Mouse (Mus musculus): ENCODE results near the gene Slco3a1. TPM values are rescaled to one million over a fixed set of nuclear protein-coding genes. Genes with fewer than 3 reads are reported as not detected.

Slco3a1 gene
- 7.0 and 9.1 TPM in 2 replicates for polyA plus RNA-seq (2016; fragmentation: Nextera tagmentation; extraction: Ambion mirVana)

DNA sequence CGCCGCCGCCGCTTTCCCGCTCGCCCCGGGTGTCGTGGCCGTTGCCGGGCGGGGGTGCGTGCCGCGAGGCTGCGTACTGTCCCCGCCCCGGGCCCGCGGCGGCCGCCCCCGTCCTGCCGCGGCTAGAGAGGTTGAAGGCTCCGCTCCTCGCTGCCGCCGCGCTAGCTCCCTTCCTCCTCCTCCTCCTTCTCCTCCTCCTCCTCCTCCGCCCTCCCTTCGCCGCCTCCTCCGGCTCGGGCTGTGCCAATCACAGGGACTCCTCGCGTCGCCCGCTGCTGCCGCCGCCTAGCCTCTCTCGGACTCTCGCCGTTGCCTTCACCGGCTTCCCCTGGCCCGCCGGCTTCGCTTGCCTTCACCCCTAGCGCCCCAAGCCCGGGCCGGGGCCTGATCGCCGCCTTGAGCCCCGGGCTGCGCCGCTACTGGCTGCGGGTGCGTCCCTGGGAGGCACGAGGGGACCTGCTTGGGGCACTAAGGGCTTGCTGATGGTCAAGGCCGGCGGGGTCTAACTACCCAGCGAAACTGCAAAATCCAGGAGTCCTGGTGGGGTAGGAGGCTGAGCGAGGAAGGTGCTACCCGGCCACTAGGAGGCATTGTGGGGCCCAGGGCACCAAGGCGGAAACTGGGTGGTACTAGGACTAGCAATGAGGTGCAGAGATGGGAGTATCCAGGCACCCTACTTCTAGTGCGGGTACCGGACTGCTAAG, at the start of gene Slco3a1:
TSS of gene Slco3a1 (minus strand) at position 173 of the 704 bp plus-strand sequence.
- peak within 1 kb of the TSS; percentile 92 for H3K27ac ChIP-seq (replicated peaks)
- DNase-seq (ENCODE audit: low spot score): peak; percentile 86
- WGBS: 1% methylated on average over 58 of the region's 66 CpGs
- peaks cover 47% of the 10 kb centered on the region for H3K27me3 ChIP-seq (ENCODE audit: low read depth, poor library complexity, severe bottlenecking)
- no peaks in the 10 kb centered on the region for H3K36me3 ChIP-seq
- H3K9me3 ChIP-seq (replicated peaks): no peaks in the 10 kb centered on the region
- peak within 1 kb of the TSS; percentile 79 for H3K4me3 ChIP-seq
- H3K4me1 ChIP-seq: peaks cover 44% of the 10 kb centered on the region

DNA sequence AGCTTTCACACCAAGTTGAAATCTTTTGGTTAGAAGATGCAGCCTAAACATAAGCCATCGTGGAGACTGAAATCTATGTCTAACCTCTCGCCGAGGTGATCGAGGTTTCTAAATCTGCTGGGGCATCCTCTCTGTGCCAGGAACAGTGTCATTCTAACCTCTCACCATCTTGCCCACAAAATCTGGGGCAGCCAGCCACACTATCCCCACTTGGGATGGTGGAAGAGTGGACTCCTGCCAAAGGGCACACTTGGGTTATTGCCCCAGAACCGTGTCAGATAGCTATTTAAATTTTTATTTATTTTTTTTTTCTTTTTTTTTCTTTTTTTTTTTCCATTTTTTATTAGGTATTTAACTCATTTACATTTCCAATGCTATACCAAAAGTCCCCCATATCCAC, 46.4 kb upstream of the Slco3a1 start:
- H3K4me1 ChIP-seq: no peaks in the 10 kb centered on the region
- H3K27me3 ChIP-seq (ENCODE audit: low read depth, poor library complexity, severe bottlenecking): no peaks in the 10 kb centered on the region
- H3K36me3 ChIP-seq: no peaks in the 10 kb centered on the region
- H3K27ac ChIP-seq (replicated peaks): no peak overlapping the region
- 93% methylated on average over 5 of the region's 5 CpGs for WGBS
- DNase-seq (ENCODE audit: low spot score): no peak
- H3K9me3 ChIP-seq (replicated peaks): no peaks in the 10 kb centered on the region
- no peak overlapping the region for H3K4me3 ChIP-seq

DNA sequence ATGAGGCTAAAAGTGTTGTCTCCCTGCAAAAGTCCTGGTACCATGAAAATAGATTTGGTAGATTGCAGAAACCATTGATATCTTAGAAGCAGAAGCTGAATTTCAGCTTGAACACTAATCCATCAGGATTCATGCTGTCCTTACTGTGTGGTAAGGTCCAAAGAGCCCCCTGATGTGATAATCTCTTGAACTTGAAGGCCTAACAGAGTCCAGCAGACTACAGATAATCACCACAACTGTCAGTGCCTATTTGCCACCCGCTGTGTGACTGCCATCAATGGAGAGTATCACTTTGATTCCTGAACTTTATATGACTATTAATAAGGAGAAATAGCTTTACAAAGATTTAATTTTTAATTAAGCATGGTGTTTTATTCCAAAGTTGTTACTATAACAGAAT, 24.8 kb upstream of the Slco3a1 start:
- 73% methylated on average over 1 of the region's 1 CpGs for WGBS
- DNase-seq (ENCODE audit: low spot score): no peak
- Histone ChIP-seq H3K36me3 (no peaks in the 10 kb centered on the region), H3K4me1 (peaks cover 4% of the 10 kb centered on the region; the same call in 1 of the 2 replicates), H3K27ac (replicated peaks) (no peak overlapping the region), H3K9me3 (replicated peaks) (no peaks in the 10 kb centered on the region), H3K4me3 (no peak overlapping the region), H3K27me3 (ENCODE audit: low read depth, poor library complexity, severe bottlenecking) (peaks cover 32% of the 10 kb centered on the region; the same call in 1 of the 2 replicates)

DNA sequence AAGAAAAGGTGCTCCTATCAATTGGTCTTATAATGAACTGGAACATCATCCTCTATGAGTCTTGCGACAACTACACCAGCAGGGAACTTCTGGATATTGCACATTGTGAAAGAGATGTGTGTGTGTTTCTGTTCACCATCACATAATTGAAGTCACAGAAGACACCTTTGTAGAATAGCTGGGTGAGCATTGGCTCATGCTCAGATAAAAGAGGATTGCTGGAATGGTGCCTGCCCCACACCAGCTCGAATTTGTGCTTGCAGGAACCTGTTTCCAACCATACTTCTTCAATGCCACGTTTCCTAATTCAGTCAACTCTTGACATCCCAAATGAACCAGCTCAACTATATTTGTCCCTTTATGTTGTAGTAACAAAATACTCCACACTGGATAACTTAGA, 21.1 kb upstream of the Slco3a1 start:
- peaks cover 15% of the 10 kb centered on the region; the same call in 1 of the 2 replicates for H3K27me3 ChIP-seq (ENCODE audit: low read depth, poor library complexity, severe bottlenecking)
- no peaks in the 10 kb centered on the region for H3K36me3 ChIP-seq
- no peak overlapping the region for H3K27ac ChIP-seq (replicated peaks)
- WGBS: 75% methylated on average over 3 of the region's 3 CpGs
- peaks cover 4% of the 10 kb centered on the region; the same call in 1 of the 2 replicates for H3K4me1 ChIP-seq
- DNase-seq (ENCODE audit: low spot score): no peak
- H3K4me3 ChIP-seq: no peak overlapping the region
- H3K9me3 ChIP-seq (replicated peaks): no peaks in the 10 kb centered on the region

DNA sequence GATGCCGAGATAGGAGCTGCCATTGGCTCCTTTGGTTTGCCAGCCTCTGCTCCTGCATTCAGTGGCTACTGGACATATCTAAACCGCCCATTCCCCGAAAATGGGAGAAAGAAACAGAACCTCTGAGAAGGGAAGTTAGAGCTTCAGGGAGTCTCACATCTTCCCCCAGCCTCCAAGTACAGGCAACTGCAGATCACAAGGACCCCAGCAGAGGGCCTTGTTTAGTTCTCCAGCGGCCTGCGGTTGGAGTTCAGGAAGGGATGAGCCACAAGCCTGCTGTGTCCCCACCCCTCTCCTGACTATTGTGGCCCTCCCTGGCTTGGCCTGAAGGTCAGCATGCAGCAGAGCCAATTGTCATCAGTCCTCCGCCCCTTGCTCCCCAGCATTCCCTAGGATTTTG, 836 bp upstream of the Slco3a1 start:
- H3K4me1 ChIP-seq: peaks cover 43% of the 10 kb centered on the region
- WGBS: 10% methylated on average over 6 of the region's 6 CpGs
- H3K4me3 ChIP-seq: peak overlapping the region; percentile 79
- no peaks in the 10 kb centered on the region for H3K9me3 ChIP-seq (replicated peaks)
- peaks cover 47% of the 10 kb centered on the region for H3K27me3 ChIP-seq (ENCODE audit: low read depth, poor library complexity, severe bottlenecking)
- no peaks in the 10 kb centered on the region for H3K36me3 ChIP-seq
- H3K27ac ChIP-seq (replicated peaks): peak overlapping the region; percentile 92; the same call in 1 of the 2 replicates
- DNase-seq (ENCODE audit: low spot score): peak; percentile 75

DNA sequence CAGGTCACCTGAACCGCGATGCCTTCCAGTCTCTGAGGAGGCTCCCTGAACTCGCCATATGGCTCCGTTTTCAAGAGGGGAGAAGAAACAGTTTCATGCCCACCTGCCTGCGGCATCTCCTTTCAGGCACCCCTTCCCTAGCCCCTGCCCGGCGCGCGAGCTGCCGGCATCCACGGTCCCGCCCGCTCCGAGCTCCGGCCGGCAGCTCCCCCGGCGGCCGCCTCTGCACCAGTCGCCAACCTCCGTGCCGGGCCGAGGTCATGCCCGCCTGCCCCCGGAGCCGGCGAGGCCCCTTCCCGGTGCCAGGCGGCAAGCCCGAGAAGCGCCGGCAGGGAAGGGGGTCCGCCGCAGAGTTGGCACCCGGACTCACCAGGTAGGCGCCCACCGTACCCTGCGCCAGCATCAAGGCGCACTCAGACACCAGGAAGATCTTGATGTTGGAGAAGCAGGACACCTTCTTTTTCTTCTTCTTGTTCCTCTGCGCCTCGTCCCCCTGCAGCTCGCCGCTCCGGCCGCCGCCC, 479 bp downstream of the Slco3a1 start:
- no peaks in the 10 kb centered on the region for H3K36me3 ChIP-seq
- under 1% methylated on average over 46 of the region's 46 CpGs for WGBS
- peaks cover 47% of the 10 kb centered on the region for H3K4me1 ChIP-seq

DNA sequence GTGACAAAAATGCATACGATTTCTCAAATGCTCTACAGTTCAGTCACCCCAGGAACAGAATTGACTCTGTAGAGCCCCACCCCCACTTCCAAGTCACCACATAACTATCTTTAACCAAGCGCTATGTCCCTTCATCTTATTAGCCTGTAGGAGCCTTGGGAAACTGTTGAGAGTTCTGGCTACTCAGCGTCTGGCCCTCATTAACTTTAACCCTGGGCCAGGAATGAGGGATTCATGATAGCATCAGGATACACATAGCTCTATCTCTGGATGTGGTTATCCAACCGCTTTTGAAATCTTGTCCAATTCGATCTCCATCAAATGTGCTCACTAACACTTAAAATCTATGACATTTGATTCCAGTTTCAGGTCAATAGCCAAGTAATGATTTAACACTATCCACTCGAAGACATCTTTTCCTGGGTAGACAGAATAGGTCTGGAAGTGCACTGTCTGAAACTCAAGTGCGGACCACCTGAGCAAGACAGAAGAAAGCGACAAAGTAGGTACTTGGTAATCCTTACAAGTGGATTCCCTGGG, 1.4 kb downstream of the Slco3a1 start:
- no peak for DNase-seq (ENCODE audit: low spot score)

More for the DNA sequence above, 479 bp downstream of the Slco3a1 start:
- Histone ChIP-seq H3K27ac (replicated peaks) (peak overlapping the region; percentile 92), H3K27me3 (ENCODE audit: low read depth, poor library complexity, severe bottlenecking) (peaks cover 47% of the 10 kb centered on the region), H3K4me3 (peak overlapping the region; percentile 79), H3K9me3 (replicated peaks) (no peaks in the 10 kb centered on the region)
- DNase-seq (ENCODE audit: low spot score): peak; percentile 71

DNA sequence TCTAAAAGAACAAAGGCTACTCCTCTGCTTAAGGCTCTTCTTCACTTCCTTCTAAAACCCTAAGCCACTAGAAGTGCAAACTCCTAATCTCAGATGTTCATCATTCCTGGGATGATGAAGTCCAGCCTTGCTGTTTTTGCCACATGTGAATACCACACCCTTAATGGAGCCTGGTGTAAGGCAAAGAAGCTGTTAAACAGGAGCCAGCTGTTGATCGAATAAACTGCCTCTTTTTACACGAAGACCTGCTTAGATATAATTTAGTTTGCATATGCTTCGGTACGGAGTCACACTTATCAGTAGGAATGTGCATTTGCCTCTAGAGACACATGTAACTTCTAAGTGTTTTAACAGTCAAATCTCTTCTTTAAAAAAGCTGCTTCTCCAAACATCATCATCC, 2.0 kb downstream of the Slco3a1 start:
- H3K36me3 ChIP-seq: no peaks in the 10 kb centered on the region
- peak overlapping the region; percentile 79; the same call in 1 of the 2 replicates for H3K4me3 ChIP-seq
- no peak overlapping the region for H3K27ac ChIP-seq (replicated peaks)
- no peaks in the 10 kb centered on the region for H3K9me3 ChIP-seq (replicated peaks)
- peaks cover 47% of the 10 kb centered on the region for H3K27me3 ChIP-seq (ENCODE audit: low read depth, poor library complexity, severe bottlenecking)
- no peak for DNase-seq (ENCODE audit: low spot score)
- 58% methylated on average over 4 of the region's 4 CpGs for WGBS
- H3K4me1 ChIP-seq: peaks cover 47% of the 10 kb centered on the region

More for the DNA sequence above, 1.4 kb downstream of the Slco3a1 start:
- peaks cover 47% of the 10 kb centered on the region for H3K4me1 ChIP-seq
- no peaks in the 10 kb centered on the region for H3K9me3 ChIP-seq (replicated peaks)
- 52% methylated on average over 8 of the region's 8 CpGs for WGBS
- H3K4me3 ChIP-seq: peak overlapping the region; percentile 79
- peaks cover 47% of the 10 kb centered on the region for H3K27me3 ChIP-seq (ENCODE audit: low read depth, poor library complexity, severe bottlenecking)
- no peak overlapping the region for H3K27ac ChIP-seq (replicated peaks)
- H3K36me3 ChIP-seq: no peaks in the 10 kb centered on the region

DNA sequence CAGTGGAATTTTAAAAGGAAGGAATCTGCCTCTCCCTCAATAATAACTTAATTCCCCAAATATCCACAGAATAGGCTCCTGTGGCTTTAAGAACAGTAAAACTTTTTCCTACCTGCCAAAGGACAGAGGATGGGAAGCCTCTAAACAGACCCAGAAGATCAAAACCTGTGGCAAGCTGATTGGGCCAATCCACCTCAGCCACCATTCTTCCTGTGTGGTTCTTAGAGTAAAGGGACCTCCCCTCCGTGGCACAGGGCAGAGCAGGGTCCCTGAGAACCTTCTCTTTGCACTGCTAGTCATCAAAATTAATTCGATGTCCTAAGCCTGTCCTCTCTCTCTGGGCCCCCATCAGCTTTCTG, 2.6 kb downstream of the Slco3a1 start:
- Histone ChIP-seq H3K36me3 (no peaks in the 10 kb centered on the region), H3K4me3 (peak overlapping the region; percentile 79; the same call in 1 of the 2 replicates), H3K9me3 (replicated peaks) (no peaks in the 10 kb centered on the region), H3K4me1 (peaks cover 47% of the 10 kb centered on the region), H3K27me3 (ENCODE audit: low read depth, poor library complexity, severe bottlenecking) (peaks cover 45% of the 10 kb centered on the region), H3K27ac (replicated peaks) (no peak overlapping the region)
- DNase-seq (ENCODE audit: low spot score): no peak
- WGBS: 20% methylated on average over 2 of the region's 2 CpGs

DNA sequence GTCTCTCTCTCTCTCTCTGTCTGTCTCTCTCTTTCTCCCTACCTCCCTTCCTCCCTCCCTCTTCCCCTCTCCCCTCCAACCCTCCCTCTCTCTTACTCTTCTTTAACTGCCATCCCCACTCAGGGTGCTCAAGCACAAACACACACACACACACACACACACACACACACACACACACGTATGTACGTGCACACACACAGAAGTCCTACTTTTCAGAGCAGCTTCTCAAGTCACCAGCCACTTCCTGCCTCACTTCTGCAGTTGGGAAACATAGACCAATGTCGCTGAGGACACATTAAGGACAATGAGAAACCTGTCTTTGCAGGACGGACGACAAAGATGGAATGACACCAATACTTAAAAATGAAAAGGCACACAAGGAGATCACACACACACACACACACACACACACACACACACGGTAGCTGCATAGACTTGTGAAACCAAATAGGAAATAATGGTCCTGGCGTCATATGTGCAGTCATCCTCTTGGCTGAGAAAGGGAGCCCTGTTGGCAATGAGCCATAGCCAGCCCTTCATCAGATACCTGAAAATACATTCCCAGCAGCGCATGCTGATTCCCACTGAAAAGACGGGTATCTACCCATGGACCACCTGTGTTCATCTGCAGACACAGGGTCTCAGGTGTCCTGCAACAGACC, 3.1 kb downstream of the Slco3a1 start:
- Histone ChIP-seq H3K4me3 (peak overlapping the region; percentile 79; the same call in 1 of the 2 replicates), H3K4me1 (peaks cover 47% of the 10 kb centered on the region), H3K36me3 (no peaks in the 10 kb centered on the region), H3K27me3 (ENCODE audit: low read depth, poor library complexity, severe bottlenecking) (peaks cover 41% of the 10 kb centered on the region), H3K27ac (replicated peaks) (no peak overlapping the region), H3K9me3 (replicated peaks) (no peaks in the 10 kb centered on the region)
- 81% methylated on average over 9 of the region's 9 CpGs for WGBS
- no peak for DNase-seq (ENCODE audit: low spot score)

DNA sequence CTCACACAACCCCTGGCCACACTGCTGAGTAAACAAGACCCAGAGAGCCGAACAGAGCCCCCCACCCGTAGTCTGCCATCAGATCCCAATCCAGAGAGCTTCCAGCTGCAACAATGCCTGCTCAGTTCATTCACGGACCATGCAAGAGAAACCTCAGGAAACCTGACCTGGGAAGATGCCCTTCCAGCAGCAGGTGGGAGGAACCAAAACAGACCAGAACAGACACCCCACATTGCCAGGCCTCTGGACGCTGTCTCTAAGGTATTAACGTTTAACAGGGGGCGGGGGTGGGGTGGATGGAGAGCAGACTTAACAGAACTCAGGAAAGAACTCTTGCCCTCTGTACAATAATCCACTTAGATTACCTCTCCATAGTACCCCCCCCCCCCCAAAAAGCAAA, 4.9 kb downstream of the Slco3a1 start:
- peaks cover 34% of the 10 kb centered on the region for H3K4me1 ChIP-seq
- no peak overlapping the region for H3K4me3 ChIP-seq
- no peaks in the 10 kb centered on the region for H3K36me3 ChIP-seq
- no peak for DNase-seq (ENCODE audit: low spot score)
- WGBS: 31% methylated on average over 6 of the region's 6 CpGs
- peaks cover 36% of the 10 kb centered on the region for H3K27me3 ChIP-seq (ENCODE audit: low read depth, poor library complexity, severe bottlenecking)
- no peak overlapping the region for H3K27ac ChIP-seq (replicated peaks)
- no peaks in the 10 kb centered on the region for H3K9me3 ChIP-seq (replicated peaks)

DNA sequence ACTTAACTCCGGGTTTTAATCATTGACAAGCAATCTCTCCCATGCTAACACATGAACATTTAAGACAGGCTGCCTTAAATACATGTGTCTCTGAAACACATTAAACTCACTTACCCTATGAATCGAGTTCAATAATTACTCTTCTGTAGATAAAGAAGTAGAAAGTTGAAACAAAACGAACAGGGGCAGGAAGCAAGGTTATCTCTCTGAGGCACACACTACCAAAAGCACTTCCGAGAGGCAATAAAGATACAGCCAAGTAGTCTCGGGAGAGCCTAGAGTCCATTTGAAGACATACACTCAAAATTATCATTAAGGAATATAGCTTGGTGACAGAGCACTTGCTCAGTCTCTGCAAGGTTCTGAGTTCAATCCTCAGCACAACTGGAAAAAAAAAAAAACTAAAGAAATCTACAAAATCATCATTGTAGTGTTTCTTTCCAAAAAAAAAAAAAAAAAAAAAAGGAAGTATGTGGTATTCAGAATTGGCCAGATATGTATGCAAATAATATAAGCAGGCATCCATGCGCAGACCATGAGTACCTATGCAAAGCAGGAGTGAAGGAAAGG, 5.5 kb downstream of the Slco3a1 start:
- Histone ChIP-seq H3K4me3 (no peak overlapping the region), H3K9me3 (replicated peaks) (no peaks in the 10 kb centered on the region)
- WGBS: 91% methylated on average over 6 of the region's 6 CpGs

More for the DNA sequence above, 5.5 kb downstream of the Slco3a1 start:
- H3K4me1 ChIP-seq: peaks cover 33% of the 10 kb centered on the region
- H3K27me3 ChIP-seq (ENCODE audit: low read depth, poor library complexity, severe bottlenecking): peaks cover 35% of the 10 kb centered on the region
- H3K27ac ChIP-seq (replicated peaks): no peak overlapping the region
- H3K36me3 ChIP-seq: no peaks in the 10 kb centered on the region
- no peak for DNase-seq (ENCODE audit: low spot score)

Measured in midbrain, embryonic 10.5 days (tissue).